Mouse (Mus musculus) inflammation-experienced regulatory T-cells, adult 6 months (primary cell): Measurements from ENCODE around the gene Sema3b. TPM values are rescaled to one million over a fixed set of nuclear protein-coding genes. Genes with fewer than 3 reads are reported as not detected.
"Not testable (repeated sequence)": the region's sequence is repeated elsewhere in the genome, so short reads cannot be mapped to it uniquely, and the experiment has no call there.

Source experiments
- ATAC-seq: one replicate; pipeline ENCODE4 v1.8.0; 2017
- polyA plus RNA-seq, 3 experiments: library from polyadenylated mRNA; unstranded; fragments of 100-300 nt; shearing (Covaris generic); gene quantifications; one replicate each; pipeline ENCODE4 v1.2.1; 2017

The Sema3b gene
- polyA plus RNA-seq, 3 experiments from 2014 or later = not detected

DNA sequence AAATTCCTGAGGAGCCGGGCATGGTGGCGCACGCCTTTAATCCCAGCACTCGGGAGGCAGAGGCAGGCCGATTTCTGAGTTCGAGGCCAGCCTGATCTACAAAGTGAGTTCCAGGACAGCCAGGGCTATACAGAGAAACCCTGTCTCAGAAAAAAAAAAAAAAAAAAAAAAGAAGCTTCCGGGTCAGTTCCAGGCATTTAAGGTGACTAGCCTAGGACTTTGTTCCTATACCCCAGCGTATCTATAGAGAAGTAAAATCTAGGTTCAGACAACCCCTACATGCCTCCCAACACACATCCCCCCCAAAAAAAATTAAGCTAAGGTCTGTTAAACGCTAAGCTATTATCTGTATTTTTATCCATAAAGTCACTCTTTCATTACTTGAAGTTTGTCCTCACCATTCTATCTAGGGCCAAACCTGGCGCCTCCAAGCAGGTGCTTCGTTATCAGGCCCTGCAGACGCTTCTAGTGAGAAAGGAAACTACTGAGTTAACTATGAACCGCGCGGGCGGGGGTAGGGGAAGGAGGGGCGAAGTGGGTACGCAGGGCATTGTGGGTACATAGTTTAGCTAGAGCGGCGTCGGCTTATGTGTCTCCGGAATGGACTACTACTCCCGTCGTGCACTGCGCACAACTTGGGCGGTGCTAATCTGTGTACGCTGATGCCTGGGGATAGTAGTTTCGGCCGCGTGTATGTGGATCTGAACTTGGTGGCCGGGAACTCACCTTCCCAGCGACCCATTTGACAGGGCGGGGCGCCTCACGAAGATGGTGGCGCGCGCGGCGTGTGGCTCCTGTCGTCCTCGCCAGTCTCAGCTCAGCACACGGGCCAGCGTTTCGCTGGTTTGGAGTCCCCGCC, 21.8 kb downstream of the Sema3b start, which contains the start of gene Ifrd2:
TSS of gene Ifrd2 (plus strand) at position 669 of the 859 bp plus-strand sequence.
- peak; percentile 98 for ATAC-seq

DNA sequence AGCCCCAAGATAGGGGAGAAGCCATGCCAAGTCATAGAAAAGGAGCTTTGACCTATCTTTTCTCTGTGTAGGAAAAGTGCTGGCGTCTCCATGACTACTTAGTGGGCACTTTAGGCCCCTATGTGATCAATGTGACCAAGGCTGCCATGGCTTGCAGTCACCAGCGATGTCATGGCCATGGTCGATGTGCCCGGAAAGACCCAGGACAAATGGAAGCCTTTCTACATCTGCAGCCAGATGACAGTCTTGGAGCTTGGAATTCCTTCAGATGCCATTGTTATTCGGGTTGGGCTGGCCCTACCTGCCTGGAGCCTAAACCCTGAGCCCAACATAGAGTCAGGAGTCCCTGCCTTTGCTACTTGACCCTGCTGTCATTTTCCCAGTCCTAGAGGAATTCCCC, 22.5 kb downstream of the Sema3b start:
- no peak for ATAC-seq

DNA sequence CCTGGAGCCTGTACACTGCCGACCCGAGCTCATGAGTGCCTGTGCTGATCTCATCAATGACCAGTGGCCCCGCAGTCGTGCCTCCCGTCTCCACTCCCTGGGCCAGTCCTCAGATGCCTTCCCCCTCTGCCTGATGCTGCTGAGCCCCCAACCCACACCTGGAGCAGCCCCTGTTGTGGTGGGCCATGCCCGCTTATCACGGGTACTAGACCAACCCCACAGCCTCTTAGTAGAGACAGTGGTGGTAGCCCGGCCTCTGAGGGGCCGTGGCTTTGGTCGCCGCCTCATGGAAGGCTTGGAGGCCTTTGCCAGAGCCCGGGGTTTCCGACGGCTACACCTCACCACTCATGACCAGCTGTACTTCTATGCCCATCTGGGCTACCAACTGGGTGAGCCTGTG, 25.9 kb downstream of the Sema3b start:
- ATAC-seq = no peak

DNA sequence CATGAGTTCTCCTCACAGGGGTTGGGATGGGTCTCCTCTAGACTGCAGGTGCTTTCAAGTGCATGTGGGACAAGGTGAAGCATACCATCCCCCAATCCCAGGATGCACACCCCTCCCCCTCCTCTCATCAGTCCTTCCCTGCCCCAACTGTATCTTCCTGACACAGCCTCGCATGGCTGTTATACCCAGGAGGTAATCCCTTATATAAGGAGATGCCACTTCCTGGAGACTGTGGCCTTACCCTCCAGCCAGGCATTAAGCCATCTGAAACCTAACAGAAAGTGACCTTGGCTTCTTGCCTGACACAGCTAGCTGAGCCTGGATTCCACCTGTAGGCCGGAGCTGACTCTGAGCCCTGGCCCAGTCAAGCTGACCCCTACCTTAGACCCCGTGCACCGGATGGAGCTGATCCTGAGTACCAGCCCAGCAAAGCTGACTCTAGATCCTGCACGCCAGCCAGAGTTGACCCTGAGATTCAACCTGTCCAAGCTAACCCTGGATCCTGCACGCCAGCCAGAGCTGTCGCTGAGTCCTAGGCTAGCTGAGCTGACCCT, 26.4 kb downstream of the Sema3b start:
- no peak for ATAC-seq

DNA sequence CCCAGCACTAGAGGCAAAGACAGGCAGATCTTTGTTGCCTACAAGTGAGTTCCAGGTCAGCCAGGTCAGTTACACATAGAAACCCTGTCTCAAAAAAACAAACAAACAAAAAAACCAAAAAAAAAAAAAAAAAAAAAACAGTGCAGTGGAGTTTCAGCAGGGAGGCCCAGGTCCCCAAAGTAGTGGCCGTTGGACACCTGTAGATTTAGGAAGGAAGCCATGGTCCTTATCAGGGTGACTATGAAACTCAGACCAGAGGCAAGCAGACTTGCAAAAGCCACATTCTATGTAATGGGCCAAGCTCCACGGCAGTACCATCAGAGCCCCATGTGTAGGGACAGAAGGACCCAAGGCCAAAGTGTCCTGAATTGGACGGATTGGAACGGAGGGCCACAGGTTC, 27.4 kb downstream of the Sema3b start:
- no peak for ATAC-seq

DNA sequence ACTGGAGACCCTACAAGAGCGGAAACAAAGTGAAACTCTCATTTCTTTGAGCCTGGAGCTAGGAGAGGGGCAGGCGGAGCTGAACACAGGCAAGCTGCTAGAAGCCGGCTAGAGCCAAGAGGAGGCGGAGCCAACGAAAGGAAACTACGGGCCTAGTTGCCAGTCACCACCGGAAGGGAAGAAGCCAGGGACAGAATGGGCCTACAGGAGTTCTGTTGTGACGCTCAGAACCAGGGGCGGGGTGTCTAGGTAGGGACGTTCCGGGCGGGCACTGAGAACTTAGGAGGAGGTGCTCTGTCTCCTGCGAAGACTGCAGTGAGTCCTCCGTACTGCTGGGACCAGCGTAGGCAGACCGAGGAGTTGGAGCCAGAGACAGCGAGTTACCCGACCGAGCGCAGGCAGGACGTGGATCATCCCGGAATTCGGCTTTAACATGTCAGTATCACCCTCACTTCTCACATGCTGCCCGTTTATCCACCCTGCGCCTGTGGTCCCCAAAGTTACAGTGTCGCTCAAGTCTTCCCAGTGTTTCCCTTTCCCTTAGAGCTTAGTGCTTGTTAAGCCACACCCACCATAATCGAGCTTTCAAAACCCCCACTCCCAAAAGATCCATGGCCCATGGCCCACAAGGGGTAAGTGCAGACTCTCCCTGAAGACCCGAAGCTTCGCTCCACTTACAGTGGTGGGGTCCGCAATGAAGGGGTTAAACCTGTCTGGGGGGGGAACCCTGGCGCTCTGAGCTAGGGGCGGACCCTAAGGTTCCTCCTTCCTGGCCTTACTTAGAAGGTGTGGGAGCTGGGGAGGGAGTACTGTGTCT, 28.3 kb downstream of the Sema3b start, which contains the start of gene Hyal3:
TSS of gene Hyal3 (plus strand) at position 318 of the 817 bp plus-strand sequence.
- peak; percentile 94 for ATAC-seq

DNA sequence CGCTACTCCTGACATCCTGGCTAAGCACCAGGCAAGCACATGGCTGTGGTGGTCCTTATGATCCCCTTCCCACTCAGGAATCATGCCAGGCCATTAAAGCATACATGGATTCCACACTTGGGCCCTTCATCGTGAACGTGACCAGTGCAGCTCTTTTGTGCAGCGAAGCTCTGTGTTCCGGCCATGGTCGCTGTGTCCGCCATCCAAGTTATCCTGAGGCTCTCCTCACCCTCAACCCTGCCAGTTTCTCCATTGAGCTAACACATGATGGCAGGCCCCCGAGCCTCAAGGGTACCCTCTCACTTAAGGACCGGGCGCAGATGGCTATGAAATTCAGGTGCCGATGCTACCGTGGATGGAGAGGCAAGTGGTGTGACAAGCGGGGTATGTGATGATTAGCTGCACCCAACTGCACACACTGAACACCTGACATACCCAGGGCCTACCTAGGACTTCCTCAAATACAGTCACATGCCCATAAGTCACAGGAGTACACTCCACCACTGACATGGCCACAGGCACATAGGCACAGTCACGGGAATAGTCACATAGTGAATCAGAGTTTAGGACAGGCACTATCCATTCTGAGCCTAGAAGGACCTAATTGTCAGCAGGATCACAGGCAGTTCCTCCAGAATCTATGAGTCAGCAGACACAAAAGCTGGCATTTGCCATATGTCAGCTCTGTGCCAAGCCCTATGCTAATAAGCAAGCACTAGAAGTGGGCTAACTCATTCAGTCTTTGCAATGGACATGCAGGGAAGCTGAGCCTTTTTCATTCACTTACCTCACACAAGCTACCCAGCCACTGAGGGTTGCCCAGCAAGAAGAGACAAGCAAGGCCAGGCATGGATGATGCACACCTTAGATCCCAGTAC, 29.8 kb downstream of the Sema3b start:
- ATAC-seq = no peak

DNA sequence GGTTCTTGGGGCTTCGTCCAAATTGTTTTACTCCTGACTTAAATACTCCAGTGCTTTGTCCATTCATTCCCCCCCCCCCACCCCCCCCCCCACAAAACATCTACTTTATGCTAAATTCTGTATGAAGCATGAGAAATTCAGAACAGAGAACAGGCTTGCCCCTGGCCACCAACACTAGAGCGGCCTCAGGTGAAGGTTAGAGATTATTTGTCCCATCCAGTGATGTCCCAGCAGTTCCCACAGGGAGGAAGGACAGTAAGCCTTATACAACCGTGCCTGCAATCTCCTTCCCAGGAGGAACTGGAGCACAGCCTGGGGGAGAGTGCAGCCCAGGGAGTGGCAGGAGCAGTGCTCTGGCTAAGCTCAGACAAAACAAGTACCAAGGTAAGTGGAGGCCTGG, 30.4 kb downstream of the Sema3b start, which contains the start of gene Naa80:
TSS of gene Naa80 (plus strand) at position 301 of the 400 bp plus-strand sequence.
- ATAC-seq = no peak

DNA sequence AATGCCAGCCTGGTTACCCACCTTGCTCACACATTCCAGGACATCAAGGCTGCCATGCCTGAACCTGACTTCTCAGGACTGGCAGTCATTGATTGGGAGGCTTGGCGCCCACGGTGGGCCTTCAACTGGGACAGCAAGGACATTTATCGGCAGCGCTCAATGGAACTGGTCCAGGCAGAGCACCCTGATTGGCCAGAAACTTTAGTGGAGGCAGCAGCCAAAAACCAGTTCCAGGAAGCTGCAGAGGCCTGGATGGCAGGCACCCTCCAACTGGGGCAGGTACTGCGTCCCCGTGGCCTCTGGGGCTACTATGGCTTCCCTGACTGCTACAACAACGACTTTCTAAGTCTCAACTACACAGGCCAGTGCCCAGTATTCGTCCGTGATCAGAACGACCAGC, 31.2 kb downstream of the Sema3b start:
- ATAC-seq = no peak

DNA sequence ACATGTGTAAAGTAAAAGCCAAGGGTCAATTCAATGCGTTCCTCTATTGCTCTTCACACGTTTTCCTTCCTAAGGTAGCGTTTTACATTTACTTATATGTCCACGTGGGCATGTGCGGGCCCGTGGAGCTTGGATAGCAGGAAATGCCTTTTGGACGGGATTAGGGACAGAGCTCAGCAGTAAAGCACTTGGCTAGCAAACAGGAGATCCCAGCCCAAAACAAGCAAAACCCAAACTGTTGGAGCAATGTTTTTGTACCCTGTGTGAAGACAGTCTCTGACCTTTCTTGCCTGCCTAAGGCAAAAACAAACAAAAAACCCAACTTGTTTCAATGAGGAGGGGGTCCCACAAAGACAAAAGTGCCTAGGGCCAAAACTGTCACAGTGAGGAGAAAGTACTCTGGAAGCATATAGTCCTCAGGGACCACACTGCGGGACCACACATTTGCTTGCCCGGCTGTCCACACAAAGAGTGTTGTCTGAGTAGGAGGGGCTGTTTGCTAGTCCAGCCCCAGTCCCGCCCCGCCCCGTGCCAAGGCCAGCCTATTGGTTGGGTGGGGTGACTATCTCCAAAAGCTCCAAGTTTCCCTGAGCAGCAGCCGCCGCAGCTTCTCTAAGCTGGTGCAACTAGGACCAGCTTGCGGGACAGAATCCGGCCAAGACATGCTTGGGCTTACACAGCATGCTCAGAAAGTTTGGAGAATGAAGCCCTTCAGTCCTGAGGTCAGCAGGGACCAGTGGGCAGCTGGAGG, 32.5 kb downstream of the Sema3b start, which contains the start of gene Hyal1:
TSS of gene Hyal1 (plus strand) at position 571 of the 751 bp plus-strand sequence.
- ATAC-seq = no peak

DNA sequence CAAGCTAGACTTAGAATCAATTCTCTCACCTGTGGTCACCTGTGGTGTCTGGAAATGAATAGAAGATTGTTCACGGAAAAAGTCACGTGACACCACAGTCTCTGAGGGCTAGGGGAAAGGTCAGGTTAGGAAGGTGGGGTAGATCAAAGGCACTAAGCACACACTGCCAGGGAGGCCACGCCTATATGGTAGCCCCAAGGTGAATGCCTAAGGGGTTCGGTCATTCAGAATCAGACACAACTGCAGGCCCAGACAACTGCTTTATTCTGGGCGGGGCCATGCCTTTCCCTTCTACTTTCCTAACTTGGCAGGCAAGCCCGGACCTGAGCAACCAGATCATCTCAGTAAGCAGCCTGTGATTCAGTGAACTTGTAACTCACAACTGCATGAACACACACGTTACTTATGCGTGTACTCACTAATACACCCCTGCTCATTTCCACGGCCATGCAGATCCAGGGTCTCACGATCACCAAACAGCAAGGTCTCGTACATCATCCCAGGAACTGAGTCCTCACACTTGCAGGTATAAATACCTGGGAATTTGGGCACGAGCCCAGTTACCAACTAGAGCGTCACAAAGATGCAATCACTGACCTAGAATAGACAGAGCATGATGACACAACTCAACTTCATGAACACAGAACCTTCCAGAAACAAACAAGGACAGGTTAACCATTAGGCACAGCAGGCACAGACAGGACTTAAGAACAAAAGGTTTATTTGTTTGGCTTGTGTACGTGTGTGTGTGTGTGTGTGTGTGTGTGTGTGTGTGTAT, 33.3 kb downstream of the Sema3b start:
- ATAC-seq = no peak

DNA sequence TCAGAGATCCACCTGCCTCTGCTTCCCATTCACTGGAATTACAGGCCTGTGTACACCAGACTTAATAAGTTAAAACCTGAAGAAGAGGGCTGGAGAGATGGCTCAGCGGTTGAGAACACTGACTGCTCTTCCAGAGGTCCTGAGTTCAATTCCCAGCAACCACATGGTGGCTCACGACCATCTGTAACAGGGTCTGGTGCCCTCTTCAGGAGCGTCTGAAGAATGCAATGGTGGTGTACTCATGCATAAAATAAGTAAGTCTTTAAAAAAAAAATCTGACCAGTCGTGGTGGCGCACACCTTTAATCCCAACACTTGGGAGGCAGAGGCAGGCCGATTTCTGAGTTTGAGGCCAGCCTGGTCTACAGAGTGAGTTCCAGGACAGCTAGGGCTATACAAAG, 35.3 kb downstream of the Sema3b start:
- not testable (repeated sequence) for ATAC-seq

DNA sequence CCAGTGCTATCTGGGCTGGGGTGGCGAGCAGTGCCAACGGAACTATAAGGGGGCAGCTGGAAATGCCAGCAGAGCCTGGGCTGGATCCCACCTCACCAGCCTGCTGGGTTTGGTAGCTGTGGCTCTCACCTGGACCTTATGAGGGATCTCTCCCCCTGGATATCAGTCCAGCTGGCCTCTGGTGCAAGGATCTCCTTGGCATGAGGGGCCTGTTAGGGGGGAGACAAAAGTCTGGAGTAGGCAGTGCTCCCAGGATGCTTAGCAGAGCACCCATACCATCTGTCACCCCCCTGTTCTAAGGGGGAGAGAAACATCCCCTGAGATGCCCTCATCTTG, 36.7 kb downstream of the Sema3b start:
- ATAC-seq = no peak

DNA sequence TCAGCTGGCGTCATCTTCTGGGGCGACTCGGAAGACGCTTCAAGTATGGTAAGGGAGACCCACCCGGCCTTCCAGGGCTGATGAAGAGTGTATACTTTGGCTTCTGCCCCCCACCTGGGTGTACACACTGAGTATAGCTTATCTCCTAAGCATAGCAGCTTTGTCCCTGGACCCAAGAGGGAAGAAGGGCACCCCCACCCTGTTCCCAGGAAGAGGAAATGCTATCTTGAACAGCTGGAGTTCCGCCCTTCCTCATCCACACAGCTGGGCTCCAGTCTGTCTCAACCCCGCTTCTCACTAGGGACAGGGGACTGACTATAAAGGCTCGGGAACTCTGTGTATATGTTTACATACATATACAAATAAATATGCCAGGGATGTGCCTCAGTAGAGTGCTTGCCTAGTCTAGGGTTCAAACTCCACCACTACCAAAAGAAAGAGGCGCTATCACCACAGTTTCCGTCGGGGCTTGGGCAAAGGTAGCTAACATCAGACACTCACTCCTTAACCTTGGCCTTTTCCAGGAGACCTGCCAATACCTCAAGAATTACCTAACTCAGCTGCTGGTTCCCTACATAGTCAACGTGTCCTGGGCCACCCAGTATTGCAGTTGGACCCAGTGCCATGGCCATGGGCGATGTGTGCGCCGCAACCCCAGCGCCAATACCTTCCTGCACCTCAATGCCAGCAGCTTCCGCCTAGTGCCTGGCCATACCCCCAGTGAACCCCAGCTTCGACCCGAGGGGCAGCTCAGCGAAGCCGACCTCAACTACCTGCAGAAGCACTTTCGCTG, 37.3 kb downstream of the Sema3b start:
- no peak for ATAC-seq

DNA sequence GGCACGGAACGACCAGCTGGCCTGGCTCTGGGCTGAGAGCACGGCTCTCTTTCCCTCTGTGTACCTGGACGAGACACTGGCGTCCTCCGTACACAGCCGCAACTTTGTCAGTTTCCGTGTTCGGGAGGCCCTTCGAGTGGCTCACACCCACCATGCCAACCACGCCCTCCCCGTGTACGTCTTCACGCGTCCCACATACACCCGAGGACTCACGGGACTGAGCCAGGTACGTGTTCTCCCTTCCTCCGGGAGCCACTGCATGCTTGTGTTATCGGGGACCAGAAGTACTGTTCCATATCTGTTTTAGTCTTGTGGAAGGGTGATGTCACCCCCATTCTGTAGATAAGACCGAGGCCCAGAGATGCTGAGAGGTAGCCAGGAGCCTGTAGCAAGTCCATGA, 38.2 kb downstream of the Sema3b start:
- ATAC-seq = no peak

DNA sequence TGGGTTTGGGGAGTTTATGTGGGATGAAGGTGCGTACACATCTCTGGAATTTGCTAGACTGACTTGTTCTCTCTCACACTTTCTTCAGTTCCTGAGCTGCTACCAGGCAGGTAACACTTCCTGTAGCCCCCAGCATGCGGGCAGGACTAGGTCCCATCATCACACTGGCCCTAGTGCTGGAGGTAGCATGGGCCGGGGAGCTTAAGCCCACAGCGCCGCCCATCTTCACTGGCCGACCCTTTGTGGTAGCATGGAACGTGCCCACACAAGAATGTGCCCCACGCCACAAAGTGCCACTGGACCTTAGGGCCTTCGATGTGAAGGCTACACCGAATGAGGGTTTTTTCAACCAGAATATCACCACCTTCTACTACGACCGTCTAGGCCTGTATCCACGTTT, 39.0 kb downstream of the Sema3b start:
- no peak for ATAC-seq

DNA sequence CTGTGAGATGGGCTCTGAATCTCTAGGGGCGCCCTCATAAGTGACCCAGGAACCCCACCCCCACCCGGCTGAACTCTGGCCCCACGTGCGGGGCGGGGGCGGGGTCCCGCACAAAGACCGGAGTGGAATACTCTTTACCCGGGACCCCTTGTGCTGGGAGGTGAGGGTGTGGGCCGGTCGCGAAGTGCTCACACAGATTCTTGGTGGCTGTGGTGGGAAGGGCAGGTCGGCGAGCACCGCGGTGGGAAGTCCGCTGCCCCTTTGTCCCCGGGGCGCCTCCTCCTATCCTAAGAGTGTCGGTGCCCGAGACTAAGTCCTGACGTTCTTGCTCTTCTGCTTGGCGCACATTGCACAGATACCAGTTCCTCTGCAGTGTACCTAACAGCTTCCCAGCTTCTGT, 39.8 kb downstream of the Sema3b start:
- peak; percentile 19 for ATAC-seq

DNA sequence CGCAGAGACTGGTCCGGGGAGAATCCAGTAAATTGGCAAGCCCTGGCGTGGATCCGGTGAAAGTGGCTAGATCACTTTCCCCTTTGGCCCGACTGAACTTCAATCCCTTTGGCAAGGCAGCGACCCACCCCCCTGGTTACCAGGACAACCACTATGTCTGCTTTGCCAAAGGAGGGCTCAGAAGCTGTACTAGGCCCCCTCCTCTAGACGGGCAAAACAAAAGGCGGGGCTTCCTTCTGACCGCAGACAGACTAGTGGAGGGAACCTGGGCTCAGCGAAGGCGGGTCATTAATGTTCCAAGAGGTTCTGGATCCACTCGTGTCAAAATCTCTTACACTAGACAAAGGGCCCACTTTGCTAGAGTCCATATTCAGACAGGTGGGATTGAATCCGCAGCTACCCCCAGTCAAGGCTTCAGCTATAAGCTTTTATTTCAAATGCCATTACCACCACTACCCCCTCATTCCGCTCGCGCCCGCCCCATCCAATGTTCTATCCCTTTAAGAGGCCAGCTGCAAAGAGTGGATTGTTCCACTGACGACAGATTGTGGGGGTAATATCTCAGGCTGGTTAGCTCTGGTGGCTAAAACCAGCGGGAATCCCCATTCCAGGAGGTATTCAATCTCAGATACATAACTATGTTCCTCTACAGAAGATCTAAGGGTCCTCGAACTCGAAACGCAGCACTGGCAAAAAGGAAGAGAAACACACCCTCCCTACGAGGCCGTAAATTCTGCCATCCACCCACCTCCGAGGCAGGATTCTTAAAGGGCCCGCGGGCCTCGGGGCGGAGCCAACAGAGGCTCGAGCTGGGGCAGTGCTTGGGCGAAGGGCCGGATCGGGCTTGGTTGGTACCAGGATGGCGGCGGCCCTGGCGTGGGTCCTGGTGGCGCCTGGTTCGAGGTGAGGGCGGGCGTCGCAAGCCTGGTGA, 40.4 kb downstream of the Sema3b start:
- ATAC-seq = peak; percentile 87
